Mouse (Mus musculus) liver, postnatal 0 days (tissue): Measurements from ENCODE around the gene Fermt3.

ENCODE experiments used
- CTCF ChIP-seq: sonication (generic); IDR thresholded peaks from 2 replicates; pipeline ENCODE4 v1.5.1; 2016; ENCODE audit warnings: antibody characterized with exemption, low read depth
- EP300 ChIP-seq: IDR thresholded peaks from 2 replicates; pipeline ENCODE4 v1.6.1; 2016; ENCODE audit warnings: antibody characterized with exemption, low read depth, mild to moderate bottlenecking

DNA sequence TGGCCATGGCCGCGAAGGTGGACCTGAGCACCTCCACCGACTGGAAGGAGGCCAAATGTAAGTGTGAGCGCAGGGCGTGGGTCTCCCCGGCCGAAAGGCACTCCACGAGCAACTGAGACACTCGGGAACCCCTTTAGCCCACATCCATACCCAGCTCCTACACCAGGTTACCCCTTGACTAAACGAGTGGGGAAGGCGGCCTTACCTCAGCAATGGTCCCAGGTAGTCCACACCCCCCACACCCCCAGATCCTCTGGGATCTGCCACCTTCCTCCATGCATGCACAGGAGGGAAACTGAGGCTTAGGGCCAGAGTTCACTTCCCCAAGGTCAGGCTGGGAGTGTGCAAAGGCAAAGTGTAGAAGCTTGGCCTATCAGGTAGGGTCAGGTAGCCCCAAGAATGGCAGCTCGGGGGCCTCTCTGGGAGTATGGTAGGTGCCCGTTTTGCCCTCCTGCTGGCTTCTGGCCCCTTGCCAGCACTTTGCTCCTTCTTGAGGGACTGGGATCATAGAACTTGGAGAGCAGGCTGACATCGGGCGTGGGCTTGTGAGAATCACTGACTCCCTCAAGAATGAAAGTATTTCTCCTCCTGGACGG, 38.0 kb upstream of the Fermt3 start:
- TF ChIP-seq EP300 = no peak
- TF ChIP-seq CTCF = no peak
